Mouse (Mus musculus): Measurements from ENCODE around the gene Ppa1.

The Ppa1 gene

DNA sequence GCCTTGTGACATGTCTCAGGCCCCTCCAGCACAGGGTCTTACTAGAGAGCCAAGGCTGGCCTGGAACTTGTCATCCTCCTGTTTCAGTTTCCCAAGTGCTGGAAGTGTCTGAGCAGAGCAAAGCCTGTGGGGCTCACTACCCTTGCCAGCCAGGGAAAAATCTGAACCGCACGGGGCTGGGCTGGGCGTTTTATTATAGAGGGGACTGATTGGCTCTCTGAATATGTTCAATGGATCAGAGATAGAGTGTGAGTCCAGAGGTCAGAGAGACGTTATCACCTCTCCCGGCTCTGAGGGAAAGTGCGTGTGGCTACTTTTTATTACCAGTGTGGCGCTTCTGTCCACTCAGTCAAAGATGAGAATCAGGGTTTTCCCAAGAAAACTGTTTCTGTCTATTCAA, 1.8 kb upstream of the Ppa1 start:
- no peak for DNase-seq (ENCODE audit: low read depth)

DNA sequence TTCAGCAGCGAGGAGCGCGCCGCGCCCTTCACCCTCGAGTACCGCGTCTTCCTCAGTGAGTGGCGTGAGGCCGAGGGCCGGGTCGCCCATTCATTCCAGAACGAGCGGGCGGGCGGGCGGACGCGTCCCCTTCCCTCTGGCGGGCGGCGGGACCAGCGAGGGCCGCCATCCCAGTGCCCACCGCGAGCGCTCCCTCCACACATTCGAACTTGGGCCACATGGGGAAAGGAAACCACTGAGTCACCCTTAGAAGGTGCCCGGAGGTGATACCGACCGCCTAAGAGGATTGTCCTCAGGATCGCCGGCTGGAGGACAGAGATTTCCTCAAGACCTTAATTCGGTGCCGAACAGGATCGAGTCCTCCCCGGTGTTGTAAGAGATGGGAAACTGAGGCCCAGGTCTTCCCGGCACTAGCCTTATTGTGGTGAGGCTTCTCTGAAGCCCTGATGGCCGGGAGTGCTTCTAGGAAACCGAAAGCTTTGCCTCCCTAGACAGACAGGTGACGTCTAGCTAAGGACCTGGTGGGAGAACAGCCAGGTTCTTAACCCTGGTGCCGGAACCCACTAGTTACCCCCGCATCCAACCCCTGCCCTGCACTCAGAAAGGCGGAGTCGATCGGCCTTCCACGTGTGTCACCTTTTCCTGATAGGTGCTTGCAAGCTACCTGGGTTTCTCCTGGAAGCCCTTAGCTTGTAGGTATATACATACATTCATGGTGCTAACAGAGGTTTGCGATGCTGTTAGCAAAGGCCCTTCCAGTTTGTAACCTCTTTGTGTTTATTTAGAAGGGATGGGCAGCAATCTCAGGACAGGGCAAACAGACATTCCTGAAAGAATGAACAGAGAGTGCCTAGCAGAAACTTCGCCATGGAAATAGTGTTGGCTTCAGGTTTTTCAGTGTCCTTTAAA, 639 bp downstream of the Ppa1 start:
- peak; percentile 69 for DNase-seq (ENCODE audit: low read depth)

DNA sequence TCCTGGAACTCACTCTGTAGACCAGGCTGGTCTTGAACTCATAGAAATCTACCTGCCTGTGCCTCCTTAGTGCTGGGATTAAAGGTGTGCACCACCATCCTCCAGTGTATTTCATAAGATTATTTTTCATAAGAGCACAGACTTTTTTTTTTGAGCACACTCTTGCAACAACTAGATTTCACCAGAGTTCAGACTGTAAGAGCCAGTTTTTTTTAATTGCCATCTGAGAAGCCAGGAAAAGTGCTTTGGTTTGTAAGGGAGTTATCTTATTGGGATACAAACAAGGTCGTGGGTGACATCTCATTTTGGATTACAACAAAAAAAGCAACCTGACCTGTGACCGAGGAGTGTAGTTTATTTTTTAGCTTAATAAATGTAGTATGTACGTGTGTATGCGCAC, 5.8 kb downstream of the Ppa1 start:
- no peak for DNase-seq (ENCODE audit: low read depth)

DNA sequence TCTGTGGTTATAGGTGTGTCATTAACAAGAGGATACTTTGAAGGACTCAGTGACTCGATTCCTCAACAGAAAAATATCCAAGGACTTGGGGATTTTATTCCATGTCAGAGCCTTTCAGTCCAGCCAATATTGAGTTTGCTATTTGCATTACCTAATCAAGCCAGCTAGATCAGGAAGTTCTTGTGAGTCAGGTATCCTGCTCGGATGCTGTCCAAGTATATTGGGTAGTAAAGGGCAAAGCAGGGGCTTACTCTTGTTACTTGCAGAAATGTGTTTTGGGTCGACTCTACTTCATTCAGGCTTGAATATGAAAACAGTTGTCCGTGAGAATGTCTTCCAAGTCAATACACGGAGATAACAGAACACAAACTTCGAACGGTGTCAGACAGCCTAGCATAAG, 6.3 kb downstream of the Ppa1 start:
- DNase-seq (ENCODE audit: low read depth): no peak

DNA sequence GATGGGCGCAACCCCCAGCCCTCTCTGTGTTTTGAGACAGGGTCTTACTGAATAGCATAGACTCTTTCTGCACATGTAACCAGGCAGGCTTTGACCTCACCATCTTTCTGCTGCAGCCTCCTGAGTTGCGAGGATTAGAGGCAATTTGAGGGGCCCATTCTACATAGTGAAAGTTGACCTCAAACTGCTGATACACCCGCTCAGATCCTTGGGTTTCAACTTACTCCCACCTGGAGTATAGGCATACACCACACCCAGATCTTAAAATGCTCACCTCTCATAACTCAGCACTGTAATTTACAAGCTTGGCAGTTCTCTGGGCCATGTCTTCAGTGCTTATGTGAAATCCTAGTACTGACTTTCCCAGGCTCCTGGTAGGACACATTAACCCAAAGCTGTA, 6.8 kb downstream of the Ppa1 start:
- DNase-seq (ENCODE audit: low read depth): no peak

DNA sequence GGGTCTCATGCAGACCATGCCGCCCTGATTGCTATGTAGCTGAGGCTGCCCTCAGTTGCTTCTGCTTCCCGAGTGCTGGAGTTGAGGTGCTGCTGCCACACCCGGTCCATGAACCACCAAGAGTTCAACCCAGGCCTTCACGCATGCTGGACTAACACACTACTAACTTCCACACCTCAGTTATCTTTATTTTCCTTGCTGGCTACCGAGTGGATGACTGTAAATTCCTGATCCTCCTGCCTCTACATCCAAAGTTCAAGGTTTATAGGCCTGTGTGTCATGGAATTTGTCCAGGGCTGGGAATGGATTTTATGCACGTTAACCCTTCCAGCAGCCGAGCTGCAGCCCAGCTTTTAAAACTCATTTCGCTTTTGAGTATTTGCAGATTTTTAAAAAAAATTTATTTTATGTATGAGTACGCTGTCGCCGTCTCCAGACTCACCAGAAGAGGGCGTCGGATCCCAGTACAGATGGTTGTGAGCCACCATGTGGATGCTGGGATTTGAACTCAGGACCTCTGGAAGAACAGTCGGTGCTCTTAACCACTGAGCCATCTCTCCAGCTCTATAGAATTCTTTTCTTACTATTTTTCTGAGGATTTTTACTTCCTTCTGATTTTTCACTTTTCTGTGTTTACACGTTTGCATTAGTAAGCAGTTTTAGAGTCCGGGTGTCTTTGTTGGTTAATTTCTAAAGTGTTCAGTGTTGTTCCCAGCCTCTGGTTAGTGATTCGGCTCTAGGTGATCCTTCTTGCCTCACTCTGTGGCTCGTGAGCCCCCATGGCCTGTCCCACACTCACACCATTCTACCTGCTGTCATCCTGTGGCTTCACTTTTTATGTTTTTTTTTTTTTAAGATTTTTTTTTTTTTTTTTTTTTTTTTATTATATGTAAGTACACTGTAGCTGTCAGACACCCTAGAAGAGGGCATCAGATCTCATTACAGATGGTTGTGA, 8.9 kb downstream of the Ppa1 start:
- DNase-seq (ENCODE audit: low read depth): peak; percentile 26

DNA sequence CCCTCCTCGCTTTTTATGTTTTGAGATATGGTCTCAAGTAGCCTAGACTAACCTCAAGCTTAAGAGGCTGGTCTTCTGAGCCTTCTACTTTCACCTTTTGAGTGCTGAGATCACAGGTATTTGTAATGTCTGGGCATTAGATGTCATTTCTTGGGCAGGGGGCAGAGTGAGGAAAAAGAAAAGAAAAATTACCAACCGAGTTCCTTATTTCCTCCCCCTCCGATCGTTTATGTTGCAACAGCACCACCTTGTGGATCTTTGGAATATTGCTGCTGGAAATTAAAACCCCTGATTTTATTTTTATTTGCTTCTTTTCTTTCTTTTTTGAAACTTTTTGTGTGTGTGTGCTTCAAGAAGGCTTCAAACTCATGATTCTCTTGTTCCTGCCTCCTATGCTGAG, 9.6 kb downstream of the Ppa1 start:
- peak; percentile 87 for DNase-seq (ENCODE audit: low read depth)

DNA sequence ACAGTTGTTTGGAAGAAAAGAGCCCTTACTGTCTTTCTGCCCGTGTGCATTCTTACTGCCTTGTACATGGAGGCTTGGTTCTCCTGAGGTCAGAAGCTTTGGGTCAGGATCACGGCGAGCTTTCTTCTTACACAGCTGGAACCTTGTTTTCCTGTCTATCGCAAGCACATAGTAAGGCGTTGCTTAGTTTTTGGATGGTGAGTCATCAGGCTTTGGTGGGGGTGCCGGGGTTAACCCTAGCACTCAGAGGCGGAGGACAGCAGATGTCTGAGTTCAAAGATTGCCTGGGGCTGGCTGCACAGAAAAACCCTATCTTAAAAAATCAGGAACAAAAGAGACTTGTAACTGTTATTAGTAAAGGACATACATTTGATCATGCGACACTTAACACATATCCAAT, 13.5 kb downstream of the Ppa1 start:
- no peak for DNase-seq (ENCODE audit: low read depth)

DNA sequence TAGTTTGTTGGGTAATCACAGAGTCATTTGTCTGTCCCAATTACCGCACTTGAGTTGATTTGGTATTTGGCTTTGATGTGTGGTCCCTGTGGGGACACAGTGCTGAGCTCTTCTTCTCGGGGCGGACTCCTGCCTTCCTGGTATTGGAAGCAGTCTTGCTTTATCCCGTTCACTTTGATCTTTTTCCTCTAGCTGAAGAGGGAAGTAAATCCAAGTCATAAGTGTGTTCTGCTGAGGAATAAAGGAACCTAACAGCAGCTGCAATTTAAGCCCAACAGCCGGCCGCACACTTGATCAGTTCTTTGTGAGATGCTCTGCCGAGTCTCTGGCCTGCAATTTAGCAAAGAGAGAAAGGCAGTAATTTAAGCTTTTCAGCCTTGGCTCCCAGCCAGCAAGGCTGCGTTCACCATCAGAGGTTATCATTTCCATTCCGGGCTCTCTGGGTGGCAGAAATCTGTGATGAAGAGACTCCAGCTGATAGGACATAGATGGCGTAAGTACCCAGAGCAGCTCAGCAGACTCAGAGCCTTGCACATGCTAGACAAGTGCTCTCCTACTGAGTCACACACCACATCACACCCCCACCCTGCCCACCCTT, 14.1 kb downstream of the Ppa1 start:
- no peak for DNase-seq (ENCODE audit: low read depth)

DNA sequence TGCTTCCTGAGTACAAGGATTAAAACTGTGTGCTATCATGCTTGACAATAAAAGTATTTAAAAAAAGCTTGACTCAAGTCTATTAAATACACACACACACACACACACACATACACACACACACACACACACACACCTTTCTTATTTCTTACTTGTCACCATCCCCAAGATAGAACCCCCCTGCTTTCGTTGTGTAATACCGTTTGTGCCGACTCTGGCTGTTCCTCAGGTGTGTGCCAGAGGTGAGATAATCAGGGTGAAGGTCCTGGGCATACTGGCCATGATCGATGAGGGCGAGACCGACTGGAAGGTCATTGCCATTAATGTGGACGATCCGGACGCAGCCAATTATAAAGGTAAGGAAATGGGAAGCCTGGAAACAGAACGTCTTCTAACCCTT, 16.8 kb downstream of the Ppa1 start:
- no peak for DNase-seq (ENCODE audit: low read depth)

DNA sequence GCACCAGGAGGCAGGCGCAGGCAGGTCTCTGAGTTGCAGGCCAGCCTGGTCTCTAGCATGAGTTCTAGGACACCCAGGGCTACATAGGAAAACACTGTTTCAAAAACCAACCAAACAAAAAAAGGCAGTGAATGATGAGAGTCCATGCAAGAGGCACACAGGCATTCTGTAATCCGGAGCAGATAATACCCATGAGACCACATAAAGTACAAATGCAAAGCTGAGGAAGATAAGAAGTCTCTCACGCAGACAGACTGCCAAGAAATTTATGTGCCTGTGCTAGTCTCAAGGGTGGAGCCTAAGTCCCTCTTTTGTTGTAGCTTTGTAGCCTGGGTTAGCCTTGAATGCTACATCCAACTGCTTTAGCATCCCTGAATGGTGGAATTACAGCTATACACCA, 17.3 kb downstream of the Ppa1 start:
- no peak for DNase-seq (ENCODE audit: low read depth)

DNA sequence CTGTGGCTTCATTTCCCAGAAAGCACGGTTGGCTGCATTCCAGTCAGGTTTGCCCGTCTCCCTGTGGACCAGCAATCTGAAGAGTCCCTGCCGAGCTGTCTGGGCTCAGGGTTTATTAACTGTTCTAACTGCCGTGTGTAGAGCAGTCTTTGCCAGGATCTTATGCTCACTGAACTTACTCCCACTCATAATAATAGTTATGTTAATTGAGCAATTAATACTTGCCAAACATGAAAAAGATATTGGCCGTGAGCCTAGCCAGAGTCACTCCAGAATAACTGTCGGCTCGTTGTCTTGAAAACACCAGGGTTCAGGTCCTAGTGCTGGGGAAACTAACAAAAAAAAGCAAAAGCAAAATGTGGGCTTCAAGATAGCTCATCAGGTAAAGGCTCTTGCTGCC, 20.9 kb downstream of the Ppa1 start:
- DNase-seq (ENCODE audit: low read depth): no peak

DNA sequence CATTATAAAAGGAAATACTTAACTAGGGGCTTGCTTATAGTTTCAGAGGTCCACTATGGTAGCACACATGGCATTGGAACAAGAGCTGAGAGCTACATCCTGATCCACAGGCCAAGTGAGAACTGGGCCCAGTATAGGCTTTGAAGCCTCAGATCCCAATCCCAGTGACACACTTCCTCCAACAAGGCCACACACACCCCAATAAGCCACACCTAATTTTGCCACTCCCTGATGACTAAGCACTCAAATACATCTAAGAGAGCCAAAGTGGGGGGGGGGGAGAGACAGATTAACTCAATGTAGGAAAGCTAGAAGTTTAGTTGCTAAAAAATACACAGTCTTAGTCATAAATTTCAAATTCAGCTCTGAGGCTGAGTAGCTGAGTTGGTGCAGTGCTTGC, 21.5 kb downstream of the Ppa1 start:
- no peak for DNase-seq (ENCODE audit: low read depth)

DNA sequence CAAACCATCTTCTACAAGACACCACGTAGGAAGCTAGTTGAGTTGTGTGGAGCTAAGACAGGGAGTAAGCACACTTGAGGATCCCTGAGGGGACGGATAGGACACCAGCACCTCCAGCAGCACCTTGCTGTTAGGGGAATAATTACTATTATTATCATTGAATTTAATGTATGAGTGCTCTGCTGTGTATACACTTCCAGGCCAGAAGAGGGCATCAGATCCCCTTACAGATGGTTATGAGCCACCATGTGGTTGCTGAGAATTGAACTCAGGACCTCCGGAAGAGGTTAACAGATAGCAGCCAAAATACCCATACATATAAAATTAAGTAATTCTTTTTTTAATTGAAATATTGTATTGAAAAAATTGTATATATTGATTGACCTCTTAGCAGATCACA, 22.4 kb downstream of the Ppa1 start:
- peak; percentile 44 for DNase-seq (ENCODE audit: low read depth)

DNA sequence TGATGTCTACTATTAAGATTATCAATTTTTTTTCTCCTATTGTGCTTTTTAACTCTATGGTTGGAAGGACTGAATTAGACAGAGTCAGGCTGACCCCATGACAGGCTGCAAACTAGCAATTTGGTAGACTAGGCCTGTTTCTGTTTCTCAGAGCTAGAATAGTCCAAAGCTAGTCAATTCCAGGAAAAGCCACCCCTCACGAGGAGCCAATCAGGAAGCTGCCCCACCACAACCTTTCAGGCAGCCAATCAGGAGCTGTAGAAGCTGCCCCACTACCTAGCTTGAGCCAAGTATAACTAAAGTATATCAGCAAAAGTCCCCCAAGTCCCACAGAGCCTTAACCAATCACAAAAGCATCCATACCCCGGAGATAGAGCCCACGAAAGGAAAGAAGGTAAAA, 27.6 kb downstream of the Ppa1 start:
- peak; percentile 54 for DNase-seq (ENCODE audit: low read depth)

DNA sequence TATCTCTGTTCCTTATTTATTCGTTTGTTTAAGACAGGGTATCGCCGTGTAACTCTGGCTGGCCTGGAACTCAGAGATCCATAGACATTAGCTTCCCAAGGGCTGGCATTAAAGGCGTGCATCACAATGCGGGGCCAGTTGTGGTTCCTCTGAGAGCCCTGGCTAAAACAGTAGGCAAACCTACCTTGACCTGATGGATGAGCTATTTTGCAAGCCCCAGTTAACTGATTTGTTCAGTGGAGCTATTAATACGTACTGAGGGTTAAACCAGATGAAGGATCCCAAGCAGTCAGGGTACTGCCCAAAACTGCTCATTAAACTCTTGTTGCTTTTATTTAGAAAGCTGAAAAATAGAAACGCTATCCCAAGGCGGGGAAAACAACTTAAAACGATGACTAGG, 31.2 kb downstream of the Ppa1 start:
- no peak for DNase-seq (ENCODE audit: low read depth)

DNA sequence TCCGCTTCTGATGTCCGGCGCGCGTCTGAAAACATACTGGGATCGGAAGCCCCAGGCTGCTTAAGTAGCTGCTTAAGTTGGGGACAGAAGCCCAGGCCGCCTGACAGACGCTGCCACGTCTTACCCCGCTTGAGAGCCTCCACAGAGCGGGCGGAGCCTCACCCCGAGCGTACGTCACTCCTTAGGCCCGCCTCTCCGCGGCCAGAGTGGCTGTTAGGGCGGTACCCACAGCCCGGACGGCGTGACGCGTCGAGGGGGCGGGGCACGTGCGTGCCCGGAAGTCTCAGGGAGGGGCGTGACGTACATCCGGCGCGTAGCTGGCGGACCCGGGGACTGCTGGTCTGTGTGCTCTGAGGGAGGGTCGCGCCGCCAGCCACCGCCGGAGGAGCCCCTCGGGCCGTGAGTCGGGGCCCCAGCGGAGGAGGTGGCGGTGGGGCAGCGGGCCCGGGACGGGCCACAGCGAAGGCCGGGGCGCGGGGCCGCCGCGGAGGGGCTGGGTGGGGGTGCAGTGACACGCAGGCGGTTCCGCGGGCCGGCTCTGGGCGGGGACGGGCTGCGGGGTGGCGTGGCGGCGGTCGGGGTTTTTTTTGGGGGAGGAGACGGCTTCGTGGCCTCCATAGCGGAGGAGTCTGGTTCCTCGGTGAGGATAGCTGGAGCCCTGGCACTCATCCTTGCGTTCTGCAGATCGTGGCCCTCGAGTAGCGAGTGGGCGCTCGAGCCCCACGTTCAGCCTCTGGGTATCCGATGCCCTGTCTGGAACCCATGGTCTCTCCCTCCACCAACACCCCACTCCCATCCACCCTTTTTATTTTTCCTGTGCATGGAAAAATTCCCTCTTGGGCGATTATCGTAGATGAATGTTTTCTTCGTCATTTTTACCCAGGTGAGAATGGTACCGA, 31.9 kb downstream of the Ppa1 start, which contains the start of gene Sar1a:
Gene Sar1a (plus strand): TSS at position 285 of the 899 bp plus-strand sequence.
- DNase-seq (ENCODE audit: low read depth): peak; percentile 98

DNA sequence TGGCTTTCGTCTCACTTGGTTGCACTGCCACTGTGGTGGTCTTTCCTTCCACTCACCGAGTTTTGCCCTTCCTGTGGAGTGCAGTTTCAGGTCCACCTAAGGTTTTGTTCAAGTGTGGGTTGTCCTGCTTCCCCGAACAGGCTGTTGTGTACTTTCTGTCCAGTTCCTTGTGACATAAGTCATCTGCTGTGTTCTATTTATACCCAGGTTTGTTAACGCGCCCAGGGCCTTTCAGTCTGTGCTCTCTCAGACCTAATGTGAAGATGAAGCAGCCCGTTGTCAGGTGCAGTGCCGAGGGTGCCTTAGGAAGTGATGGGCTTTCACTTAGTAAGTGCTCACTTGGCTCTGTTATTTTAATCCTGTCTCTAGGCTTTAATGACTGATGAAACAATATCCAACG, 41.1 kb downstream of the Ppa1 start:
- DNase-seq (ENCODE audit: low read depth): no peak

DNA sequence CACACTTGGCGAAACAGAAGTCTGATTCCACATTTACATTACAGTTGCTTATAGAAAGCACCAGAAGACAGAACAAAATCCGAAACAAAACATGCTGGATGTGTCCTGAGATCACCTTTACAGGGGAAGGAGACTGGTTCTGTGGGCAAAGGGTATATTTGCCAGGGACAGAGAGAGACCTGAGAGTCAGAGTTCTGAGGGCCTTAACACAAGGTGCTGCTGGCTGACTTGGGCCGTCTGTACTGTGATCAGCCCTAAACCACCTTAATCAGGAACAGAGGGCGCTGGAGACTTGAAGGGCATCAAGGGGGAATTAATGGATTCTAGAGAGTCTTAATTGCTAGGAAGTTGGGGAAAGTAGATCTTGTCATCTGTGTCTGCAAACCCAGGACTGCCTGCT, 45.2 kb downstream of the Ppa1 start:
- DNase-seq (ENCODE audit: low read depth): no peak

DNA sequence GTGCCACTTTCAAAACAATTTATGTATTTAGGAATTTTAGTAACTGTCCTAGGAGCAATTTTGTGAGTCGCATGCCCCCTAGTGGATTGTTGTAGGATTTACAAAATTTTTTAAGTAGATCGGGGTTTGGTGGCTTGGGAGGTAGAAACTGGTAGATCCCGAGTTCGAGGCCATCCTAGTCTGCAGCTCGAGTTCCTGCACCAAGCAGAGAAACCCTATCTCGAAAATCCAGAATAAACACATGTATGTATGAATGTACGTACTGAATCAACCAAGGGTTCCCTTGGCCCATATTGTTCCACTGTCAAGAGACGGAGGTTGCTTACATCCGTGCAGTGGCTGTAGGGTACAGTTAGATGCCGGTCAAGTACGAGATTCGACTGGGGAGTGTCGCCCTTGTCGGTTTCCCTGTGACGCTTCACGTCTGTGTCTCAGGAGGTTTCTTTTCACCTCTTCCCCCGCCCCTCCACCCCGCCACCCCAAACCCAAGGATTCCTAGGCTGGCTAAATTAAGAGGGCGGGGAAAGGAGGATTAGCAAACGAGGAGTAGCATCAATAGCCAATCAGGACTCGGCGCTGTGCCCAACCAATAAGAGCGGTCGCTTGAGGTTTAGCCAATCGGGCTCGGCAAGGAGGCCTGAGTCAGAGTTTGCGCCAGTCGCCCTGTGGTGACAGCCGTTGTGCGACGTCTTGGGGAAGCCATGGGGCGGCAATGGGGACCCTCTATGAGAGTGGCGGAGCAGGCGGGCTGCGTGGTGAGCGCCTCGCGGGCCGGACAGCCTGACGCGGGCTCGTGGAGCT, 46.7 kb downstream of the Ppa1 start, which contains the start of gene Tysnd1:
Gene Tysnd1 (plus strand): TSS at position 645 of the 801 bp plus-strand sequence.
- DNase-seq (ENCODE audit: low read depth): peak; percentile 97
